Mouse (Mus musculus): ENCODE data around the gene Serpina1e. TPM values are rescaled to one million over a fixed set of nuclear protein-coding genes. Genes with fewer than 3 reads are reported as not detected.

Gene Serpina1e
- polyA plus RNA-seq, 1 experiment: 0.55 TPM

Other genes starting within 250 kb of the Serpina1e start
- not detected in 2 replicates for gene Serpina1d, start 185.4 kb downstream of the Serpina1e start, polyA plus RNA-seq (2012; rRNA removed)
- gene Serpina1b, start 128.6 kb downstream of the Serpina1e start, polyA plus RNA-seq (2012; rRNA removed): 1.2 and 7.9 TPM in 2 replicates
- gene Serpina1a, start 95.4 kb downstream of the Serpina1e start, polyA plus RNA-seq (2012; rRNA removed): 0.48 and 0.90 TPM in 2 replicates
- 0.20 and 0.84 TPM in 2 replicates for gene Serpina1c, start 54.1 kb downstream of the Serpina1e start, polyA plus RNA-seq (2012; rRNA removed)
- 0.08 and 0.17 TPM in 2 replicates for gene Serpina11, start 31.0 kb upstream of the Serpina1e start, polyA plus RNA-seq (2012; rRNA removed)
- gene Serpina9, start 54.8 kb upstream of the Serpina1e start, polyA plus RNA-seq (2012; rRNA removed): 0.13 TPM in 1 of 2 replicates, not detected in the other
- not detected in 2 replicates for gene Serpina12, start 85.5 kb upstream of the Serpina1e start, polyA plus RNA-seq (2012; rRNA removed)
- gene Serpina5, start 142.1 kb upstream of the Serpina1e start, polyA plus RNA-seq (2012; rRNA removed): not detected in 2 replicates
- not detected in 2 replicates for gene Serpina3a, start 153.7 kb upstream of the Serpina1e start, polyA plus RNA-seq (2012; rRNA removed)
- gene Serpina3b, start 169.0 kb upstream of the Serpina1e start, polyA plus RNA-seq (2012; rRNA removed): not detected in 2 replicates
- 0.11 and 0.14 TPM in 2 replicates for gene Serpina3c, start 194.9 kb upstream of the Serpina1e start, polyA plus RNA-seq (2012; rRNA removed)